Mouse (Mus musculus) limb, embryonic 10.5 days (tissue): ENCODE measurements around the gene Prkra. TPM values are rescaled to one million over a fixed set of nuclear protein-coding genes. Genes with fewer than 3 reads are reported as not detected.

Experiments used
- DNase-seq: peaks from one replicate; pipeline ENCODE4 v3.0.0-alpha.2; 2017; ENCODE audit warnings: low spot score
- H3K27ac ChIP-seq: fragments of 300-500 bp; sonication (generic); 2 replicates; pipeline ENCODE4 v1.5.1; 2016; ENCODE audit warnings: mild to moderate bottlenecking
- H3K27me3 ChIP-seq: fragments of 300-500 bp; sonication (generic); 2 replicates; pipeline ENCODE4 v1.6.1; 2016; ENCODE audit warnings: low read depth, mild to moderate bottlenecking; ENCODE audit not compliant: poor library complexity, severe bottlenecking
- H3K36me3 ChIP-seq: fragments of 300-500 bp; sonication (generic); 2 replicates; pipeline ENCODE4 v1.6.1; 2016; ENCODE audit warnings: mild to moderate bottlenecking, moderate library complexity
- H3K4me1 ChIP-seq: fragments of 300-500 bp; sonication (generic); 2 replicates; pipeline ENCODE4 v1.6.1; 2016
- H3K4me3 ChIP-seq: fragments of 300-500 bp; sonication (generic); 2 replicates; pipeline ENCODE4 v1.5.1; 2016; ENCODE audit warnings: mild to moderate bottlenecking, moderate library complexity
- H3K9me3 ChIP-seq: fragments of 300-500 bp; sonication (generic); replicated peaks from 2 replicates; pipeline ENCODE4 v1.6.1; 2016; ENCODE audit warnings: mild to moderate bottlenecking
- WGBS: fragments of 180-500 bp; shearing (Covaris S2); methylation state at CpG from one replicate; pipeline ENCODE4 v1.1.7; 2016; 5-methylcytosine and 5-hydroxymethylcytosine counted together
- polyA plus RNA-seq: library from polyadenylated mRNA; unstranded; fragments of >200 nt; fragmentation: Nextera tagmentation; extraction: Ambion mirVana; gene quantifications from 2 replicates; pipeline ENCODE4 v1.2.1, GENCODE M21; 2016

Gene Prkra
- polyA plus RNA-seq, 1 experiment from 2014 or later = 91.0 TPM

DNA sequence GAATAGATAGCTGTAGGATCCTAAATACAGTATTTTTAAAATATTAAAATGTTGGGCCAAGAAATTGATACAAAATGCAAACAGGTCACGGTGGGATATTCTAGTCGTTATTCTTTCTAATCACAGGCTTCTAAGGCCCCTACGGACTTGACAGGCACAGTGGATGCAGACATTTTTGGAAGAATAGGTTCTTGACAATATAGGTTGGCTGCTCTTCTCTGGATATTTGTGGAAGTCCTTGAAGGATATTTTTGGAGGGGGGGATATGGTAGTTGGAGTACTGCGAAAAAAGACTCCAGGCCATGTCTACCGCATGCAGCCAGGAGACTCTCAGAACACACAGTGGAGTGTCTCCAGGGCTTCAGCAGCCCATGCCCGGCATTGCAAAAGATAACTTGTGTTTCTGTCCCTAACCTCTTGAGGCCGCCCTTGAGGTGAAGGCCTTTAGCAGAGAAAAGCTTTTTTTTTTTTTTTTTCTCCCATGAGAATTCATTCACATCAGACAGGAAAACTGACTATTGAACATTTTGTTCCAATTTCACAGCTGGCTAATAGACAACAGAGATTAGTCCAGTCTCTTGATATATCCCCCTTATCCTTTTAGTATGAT, 25.8 kb upstream of the Prkra start:
- peak overlapping the region; percentile 58 for H3K4me3 ChIP-seq
- DNase-seq = no peak
- H3K27me3 ChIP-seq = no peaks in the 10 kb centered on the region
- peaks cover 18% of the 10 kb centered on the region for H3K36me3 ChIP-seq
- peaks cover 35% of the 10 kb centered on the region for H3K4me1 ChIP-seq
- H3K9me3 ChIP-seq = no peaks in the 10 kb centered on the region
- peak overlapping the region; percentile 91 for H3K27ac ChIP-seq
- WGBS = 48% methylated on average over 7 of the region's 7 CpGs

DNA sequence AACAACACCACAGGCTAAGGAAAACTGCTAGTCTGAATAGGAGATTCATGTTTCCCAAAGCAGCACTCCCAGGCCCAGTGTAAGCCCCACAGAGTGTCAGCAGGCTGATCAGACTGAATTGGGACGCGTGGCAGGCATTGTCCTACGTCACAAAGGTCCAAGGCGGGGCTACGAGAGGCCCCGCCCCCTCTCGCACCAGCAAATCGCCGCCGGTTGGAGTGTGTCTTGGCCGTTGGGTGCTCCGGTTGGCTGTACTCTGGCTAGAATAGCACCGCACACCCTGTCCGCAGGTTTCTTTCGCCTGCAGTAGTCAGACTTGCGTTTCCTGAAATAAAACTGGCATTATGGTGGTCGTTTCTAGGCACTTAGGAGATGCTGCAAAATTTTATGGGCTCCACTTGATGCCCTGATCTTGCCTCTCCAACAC, 25.2 kb upstream of the Prkra start, which contains the start of gene Fkbp7:
Gene Fkbp7, minus strand, starts transcription at position 151 of the 427 bp plus-strand sequence.
- Histone ChIP-seq H3K36me3 (peaks cover 13% of the 10 kb centered on the region), H3K27me3 (no peaks in the 10 kb centered on the region), H3K9me3 (no peaks in the 10 kb centered on the region), H3K4me3 (peak within 1 kb of the TSS; percentile 58), H3K27ac (peak within 1 kb of the TSS; percentile 91), H3K4me1 (peaks cover 35% of the 10 kb centered on the region)
- peak; percentile 94 for DNase-seq
- WGBS = 1% methylated on average over 17 of the region's 17 CpGs

DNA sequence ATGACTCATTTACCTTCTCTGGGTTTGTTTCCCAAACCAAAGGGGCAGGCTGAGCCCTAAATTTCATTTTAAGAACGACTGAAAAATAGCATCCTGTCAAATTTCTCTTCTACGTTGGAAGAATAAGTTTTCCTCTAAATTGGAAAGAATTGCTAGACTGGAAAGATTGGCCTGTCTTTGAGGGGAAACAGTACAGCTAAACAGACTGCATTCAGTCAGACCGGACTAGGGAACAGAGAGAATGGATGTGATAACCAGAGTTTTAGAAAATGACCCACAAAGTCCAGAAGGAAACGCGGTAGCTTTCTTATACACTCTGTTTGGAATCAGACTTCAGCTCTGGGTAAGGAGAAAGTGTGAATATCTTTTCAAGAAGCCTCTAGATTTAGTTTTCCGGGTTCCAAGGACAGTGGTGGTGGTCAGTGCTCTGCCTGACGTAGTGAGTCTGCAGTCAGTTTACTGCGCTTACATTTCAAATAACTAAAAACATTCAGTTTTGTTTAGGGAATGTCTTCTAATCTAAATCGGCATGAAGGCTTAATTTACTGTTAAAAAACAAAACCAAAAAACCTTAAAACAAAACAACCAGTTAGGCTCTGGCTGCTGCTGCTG, 24.4 kb upstream of the Prkra start:
- peaks cover 16% of the 10 kb centered on the region for H3K36me3 ChIP-seq
- peak overlapping the region; percentile 91 for H3K27ac ChIP-seq
- no peak for DNase-seq
- peak overlapping the region; percentile 58 for H3K4me3 ChIP-seq
- 47% methylated on average over 9 of the region's 9 CpGs for WGBS
- H3K27me3 ChIP-seq = no peaks in the 10 kb centered on the region
- H3K4me1 ChIP-seq = peaks cover 33% of the 10 kb centered on the region
- H3K9me3 ChIP-seq = no peaks in the 10 kb centered on the region

DNA sequence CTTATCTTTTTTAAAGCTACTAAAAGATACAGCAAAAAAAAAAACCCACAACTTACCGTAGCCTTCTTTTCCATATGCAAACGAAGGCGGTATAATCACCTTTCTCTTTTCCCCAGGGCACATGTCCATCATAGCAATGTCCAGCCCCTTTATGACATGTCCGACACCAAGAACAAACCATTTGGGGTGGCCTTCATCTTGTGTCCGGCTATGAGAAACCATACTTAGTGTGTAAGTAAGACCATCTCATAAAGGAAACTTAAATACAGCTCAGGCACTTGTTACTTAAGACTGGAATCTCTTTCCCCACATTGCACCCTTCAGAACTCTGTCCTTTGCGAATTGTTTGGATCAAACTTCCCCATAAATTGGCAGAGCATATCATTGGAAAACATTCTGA, 23.8 kb upstream of the Prkra start:
- Histone ChIP-seq H3K36me3 (peaks cover 21% of the 10 kb centered on the region), H3K27me3 (no peaks in the 10 kb centered on the region), H3K4me3 (peak overlapping the region; percentile 58), H3K9me3 (no peaks in the 10 kb centered on the region), H3K27ac (peak overlapping the region; percentile 91), H3K4me1 (peaks cover 29% of the 10 kb centered on the region)
- DNase-seq = no peak
- 88% methylated on average over 6 of the region's 6 CpGs for WGBS

DNA sequence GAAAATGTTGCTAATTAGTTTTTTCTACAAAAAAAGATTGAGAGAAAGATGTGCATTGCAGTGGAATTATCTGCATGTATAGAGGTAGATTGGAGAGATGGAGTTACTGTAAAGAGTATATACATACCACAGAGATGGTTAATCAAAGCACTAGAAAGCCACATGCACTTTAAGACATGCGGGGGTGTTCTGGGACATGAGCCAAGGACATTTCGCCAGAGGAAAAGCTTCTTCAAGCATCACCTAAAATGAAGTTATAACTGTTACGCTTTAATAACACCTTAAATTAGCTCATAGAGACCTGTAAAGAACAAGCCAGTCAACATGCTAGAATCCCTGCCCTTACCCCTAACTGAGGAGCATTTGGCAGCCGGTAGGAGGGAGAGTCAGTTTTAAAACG, 19.4 kb upstream of the Prkra start:
- H3K27me3 ChIP-seq = no peaks in the 10 kb centered on the region
- no peaks in the 10 kb centered on the region for H3K9me3 ChIP-seq
- no peak overlapping the region for H3K27ac ChIP-seq
- peaks cover 6% of the 10 kb centered on the region for H3K4me1 ChIP-seq
- no peak for DNase-seq
- WGBS = 88% methylated on average over 5 of the region's 5 CpGs
- H3K4me3 ChIP-seq = no peak overlapping the region
- H3K36me3 ChIP-seq = peaks cover 58% of the 10 kb centered on the region

DNA sequence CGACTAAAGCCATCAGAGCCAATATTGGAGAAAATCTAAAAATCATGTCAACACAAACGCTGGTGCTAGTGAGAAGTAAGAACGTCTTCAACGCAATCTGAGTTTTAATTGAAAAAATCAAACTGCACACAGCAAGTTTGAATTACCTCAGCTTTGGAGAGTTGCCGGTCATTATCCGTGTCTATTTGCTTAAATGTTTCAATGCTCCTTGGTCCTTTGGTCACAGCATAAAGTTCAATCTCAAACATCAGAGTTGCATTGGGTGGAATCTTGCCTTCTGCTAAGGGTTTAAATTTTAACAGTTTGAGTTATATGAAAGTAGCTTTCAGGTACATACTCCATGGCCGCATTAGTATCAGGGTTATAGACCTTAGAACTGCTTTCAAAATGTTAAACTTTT, 17.7 kb upstream of the Prkra start:
- peaks cover 66% of the 10 kb centered on the region for H3K36me3 ChIP-seq
- H3K27ac ChIP-seq = no peak overlapping the region

DNA sequence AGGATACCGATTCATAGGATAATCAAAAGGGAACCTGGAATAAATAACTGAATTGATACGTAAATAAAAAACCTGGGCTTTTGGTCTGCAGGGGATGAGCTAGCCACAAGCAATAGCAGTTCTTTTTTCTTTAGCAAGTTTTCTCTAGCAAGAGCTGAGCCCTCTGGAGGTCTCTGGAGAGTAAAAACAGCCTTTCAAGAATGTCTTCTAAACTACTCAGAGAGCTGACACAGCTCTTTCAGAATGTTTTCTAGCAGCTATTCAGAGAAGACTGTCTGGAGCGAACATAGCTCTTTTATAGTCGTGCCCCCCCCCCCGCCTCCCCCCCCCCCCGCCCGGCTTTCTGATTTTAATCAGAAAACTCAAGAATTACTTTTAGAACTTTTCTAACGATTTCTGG, 11.6 kb upstream of the Prkra start:
- 59% methylated on average over 8 of the region's 8 CpGs for WGBS
- DNase-seq = no peak
- Histone ChIP-seq H3K27ac (no peak overlapping the region), H3K9me3 (no peaks in the 10 kb centered on the region), H3K4me3 (no peak overlapping the region), H3K27me3 (no peaks in the 10 kb centered on the region), H3K36me3 (peaks cover 31% of the 10 kb centered on the region), H3K4me1 (no peaks in the 10 kb centered on the region)

More for the DNA sequence above, 17.7 kb upstream of the Prkra start:
- Histone ChIP-seq H3K27me3 (no peaks in the 10 kb centered on the region), H3K4me3 (no peak overlapping the region), H3K4me1 (no peaks in the 10 kb centered on the region), H3K9me3 (no peaks in the 10 kb centered on the region)
- no peak for DNase-seq
- WGBS = 96% methylated on average over 7 of the region's 7 CpGs

DNA sequence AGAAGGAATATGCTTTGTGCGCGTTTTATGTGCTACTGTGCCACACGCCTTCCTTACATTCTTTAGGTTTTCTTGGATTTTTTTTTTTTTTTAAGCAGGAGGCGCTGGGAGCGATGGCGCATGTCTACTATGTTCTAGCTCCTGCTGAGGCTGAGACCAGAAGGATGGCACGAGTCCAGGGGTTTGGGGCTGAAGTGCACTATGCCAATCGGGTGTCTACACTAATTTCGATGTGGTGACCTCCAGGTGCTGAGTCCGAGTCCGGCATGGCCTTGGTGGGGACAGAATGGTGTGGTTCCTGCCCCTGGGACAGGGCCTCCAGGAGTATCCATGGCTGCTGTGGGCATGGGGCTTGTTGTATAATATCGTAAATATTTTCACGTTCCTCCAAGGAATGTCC, 10.7 kb upstream of the Prkra start:
- Histone ChIP-seq H3K9me3 (no peaks in the 10 kb centered on the region), H3K27ac (no peak overlapping the region), H3K27me3 (no peaks in the 10 kb centered on the region), H3K4me1 (no peaks in the 10 kb centered on the region), H3K36me3 (peaks cover 22% of the 10 kb centered on the region), H3K4me3 (no peak overlapping the region)
- 83% methylated on average over 13 of the region's 13 CpGs for WGBS
- no peak for DNase-seq

DNA sequence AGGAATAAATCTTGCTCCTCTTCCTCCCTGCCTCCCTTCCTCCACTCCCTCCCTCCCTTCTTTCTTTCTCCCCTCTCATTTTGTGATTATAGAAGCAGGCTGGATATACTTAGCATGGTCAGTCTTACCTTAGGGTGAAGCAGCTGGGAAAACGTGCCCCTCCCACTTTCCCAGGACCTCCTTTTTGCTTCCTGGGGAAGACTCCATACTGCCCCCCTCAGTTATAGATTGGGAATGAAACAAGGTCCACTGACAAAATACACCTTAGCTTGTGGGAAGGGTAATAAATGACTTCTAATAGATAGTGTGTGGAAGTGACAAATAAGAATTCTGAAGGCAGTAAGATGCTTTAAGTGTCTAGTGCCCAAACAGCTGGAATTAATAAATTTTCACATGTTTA, 8.2 kb upstream of the Prkra start:
- no peaks in the 10 kb centered on the region for H3K9me3 ChIP-seq
- 13% methylated on average over 1 of the region's 1 CpGs for WGBS
- H3K4me3 ChIP-seq = no peak overlapping the region
- H3K27me3 ChIP-seq = no peaks in the 10 kb centered on the region
- no peak for DNase-seq
- H3K27ac ChIP-seq = no peak overlapping the region
- H3K4me1 ChIP-seq = no peaks in the 10 kb centered on the region
- H3K36me3 ChIP-seq = no peaks in the 10 kb centered on the region

DNA sequence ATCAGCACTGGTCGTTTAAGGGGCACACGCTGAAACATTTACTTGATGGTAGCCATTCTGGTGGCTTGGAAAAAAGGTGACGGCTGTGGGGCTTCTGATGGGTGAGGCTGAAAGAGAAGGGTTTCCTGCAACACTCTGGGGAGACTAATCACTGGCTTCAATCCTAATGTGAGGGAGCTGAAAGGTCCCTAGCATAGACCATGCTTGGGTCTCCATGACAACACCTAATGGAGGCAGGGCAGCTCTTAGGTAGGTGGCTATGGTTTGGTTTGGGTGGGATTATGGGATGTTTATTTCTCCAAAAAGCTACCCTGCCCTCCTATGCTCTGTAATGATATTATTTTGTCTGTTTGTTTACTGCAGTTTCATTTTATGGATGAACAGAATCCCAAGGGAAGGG, 7.6 kb upstream of the Prkra start:
- 85% methylated on average over 3 of the region's 3 CpGs for WGBS
- Histone ChIP-seq H3K4me3 (no peak overlapping the region), H3K36me3 (no peaks in the 10 kb centered on the region), H3K9me3 (no peaks in the 10 kb centered on the region), H3K4me1 (no peaks in the 10 kb centered on the region), H3K27ac (no peak overlapping the region), H3K27me3 (no peaks in the 10 kb centered on the region)
- no peak for DNase-seq

DNA sequence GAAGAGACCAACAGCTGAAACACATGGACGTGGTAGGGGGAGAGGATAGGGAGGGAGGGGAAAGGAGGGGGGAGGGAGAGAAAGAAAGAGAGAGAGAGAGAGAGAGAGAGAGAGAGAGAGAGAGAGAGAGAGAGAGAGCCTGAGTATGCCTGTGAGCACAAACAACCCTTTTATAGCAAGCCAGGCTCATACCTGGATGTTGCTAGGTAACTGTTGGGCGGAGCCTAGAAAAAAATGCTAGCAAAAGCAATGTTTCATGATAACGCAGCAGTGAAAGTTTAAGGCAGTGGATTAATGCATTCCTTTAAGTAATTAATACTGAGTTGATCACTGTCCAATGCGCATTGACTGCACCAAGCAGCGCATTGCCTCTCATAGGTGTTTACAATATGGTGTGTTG, 6.8 kb upstream of the Prkra start:
- Histone ChIP-seq H3K27ac (no peak overlapping the region), H3K4me1 (no peaks in the 10 kb centered on the region), H3K9me3 (no peaks in the 10 kb centered on the region), H3K36me3 (no peaks in the 10 kb centered on the region), H3K27me3 (no peaks in the 10 kb centered on the region), H3K4me3 (no peak overlapping the region)
- no peak for DNase-seq
- 90% methylated on average over 5 of the region's 5 CpGs for WGBS

DNA sequence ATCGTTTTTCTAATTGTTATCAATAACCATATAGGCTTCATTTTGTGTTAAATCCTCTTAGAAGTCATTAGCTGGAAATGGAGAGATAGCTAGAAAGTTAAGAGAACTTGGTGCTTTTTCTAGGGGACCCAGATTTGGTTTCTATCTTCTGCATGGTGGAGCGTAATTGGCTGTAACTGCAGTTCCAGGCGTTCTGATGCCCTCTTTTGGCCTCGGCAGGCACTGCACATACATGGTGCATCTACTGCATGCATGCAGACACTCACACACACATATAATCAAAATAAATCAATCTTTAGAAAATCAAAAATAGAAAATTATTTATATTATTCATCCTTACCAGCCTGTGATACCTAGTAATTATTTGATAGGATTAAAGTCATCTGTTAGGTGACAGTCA, 5.3 kb upstream of the Prkra start:
- peaks cover 6% of the 10 kb centered on the region for H3K4me1 ChIP-seq
- no peaks in the 10 kb centered on the region for H3K27me3 ChIP-seq
- no peaks in the 10 kb centered on the region for H3K9me3 ChIP-seq
- H3K4me3 ChIP-seq = no peak overlapping the region
- no peaks in the 10 kb centered on the region for H3K36me3 ChIP-seq
- DNase-seq = no peak
- 92% methylated on average over 4 of the region's 4 CpGs for WGBS
- no peak overlapping the region for H3K27ac ChIP-seq

DNA sequence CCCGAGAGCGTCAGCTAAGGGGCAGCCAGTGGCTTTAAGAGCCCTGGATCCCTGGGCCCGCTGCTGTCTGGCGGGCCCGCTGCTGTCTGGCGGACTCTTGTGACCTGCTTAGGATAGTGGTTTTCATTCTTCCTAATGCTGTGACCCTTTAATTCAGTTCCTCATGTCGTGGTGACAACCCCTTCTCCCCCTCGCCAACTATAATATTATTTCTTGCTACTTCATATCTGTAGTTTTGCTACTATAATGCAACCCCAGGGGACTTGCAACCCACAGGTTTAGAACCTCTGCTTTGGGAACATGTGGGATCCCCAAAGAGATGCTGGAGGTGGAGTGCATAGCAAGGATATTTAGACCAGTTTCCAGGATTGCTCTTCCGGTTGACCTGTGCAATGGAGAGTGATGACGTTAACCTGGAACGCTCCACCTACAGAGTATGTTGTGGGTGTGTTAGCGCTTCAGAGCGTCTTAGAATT, 889 bp upstream of the Prkra start:
- Histone ChIP-seq H3K27me3 (no peaks in the 10 kb centered on the region), H3K4me3 (peak overlapping the region; percentile 74), H3K27ac (peak overlapping the region; percentile 91), H3K9me3 (no peaks in the 10 kb centered on the region), H3K4me1 (peaks cover 18% of the 10 kb centered on the region), H3K36me3 (peaks cover 16% of the 10 kb centered on the region)
- 35% methylated on average over 13 of the region's 13 CpGs for WGBS
- DNase-seq = peak; percentile 71
